Mouse (Mus musculus) CD8-positive naive resting alpha-beta T cell, adult 57 days (primary cell): ENCODE results near the gene Olfr1153. TPM values are rescaled to one million over a fixed set of nuclear protein-coding genes. Genes with fewer than 3 reads are reported as not detected.

ENCODE experiments used
- total RNA-seq: library from RNA; stranded (reverse); gene quantifications from one replicate; pipeline ENCODE4 v1.2.4, GENCODE M21; 2023

Gene Olfr1153
- total RNA-seq: not detected

GRCm38 (mm10) chr2:87894662-87895061 lies at the start of gene Olfr1153:
Gene Olfr1153 (plus strand): TSS chr2:87894962.

GRCm38 (mm10) chr2:87855562-87855961 lies 39.2 kb upstream of the Olfr1153 start, which contains the start of gene Olfr1151:
Gene Olfr1151 (plus strand): TSS chr2:87855862.

GRCm38 (mm10) chr2:87866192-87866591 lies 28.6 kb upstream of the Olfr1153 start, which contains the start of gene Olfr1152:
Gene Olfr1152 (plus strand): TSS chr2:87866492.

GRCm38 (mm10) chr2:87905066-87905465 lies 10.3 kb downstream of the Olfr1153 start, which contains the start of gene Olfr1154:
Gene Olfr1154 (minus strand): TSS chr2:87905166.

GRCm38 (mm10) chr2:87945037-87945436 lies 50.3 kb downstream of the Olfr1153 start, which contains the start of gene Olfr1155:
Gene Olfr1155 (minus strand): TSS chr2:87945137.

Other genes with a start within 250 kb of the Olfr1153 start
- gene Olfr1133, start 247.6 kb upstream of the Olfr1153 start, total RNA-seq: not detected
- gene Olfr1134, start 236.5 kb upstream of the Olfr1153 start, total RNA-seq: not detected
- gene Olfr1135, start 221.3 kb upstream of the Olfr1153 start, total RNA-seq: not detected
- gene Olfr1136, start 201.0 kb upstream of the Olfr1153 start, total RNA-seq: not detected
- gene Olfr1137, start 181.8 kb upstream of the Olfr1153 start, total RNA-seq: not detected
- not detected for gene Olfr1138, start 155.0 kb upstream of the Olfr1153 start, total RNA-seq
- not detected for gene Olfr1140, start 151.2 kb upstream of the Olfr1153 start, total RNA-seq
- not detected for gene Olfr1141, start 141.0 kb upstream of the Olfr1153 start, total RNA-seq
- gene Olfr152, start 115.5 kb upstream of the Olfr1153 start, total RNA-seq: not detected
- gene Olfr1143, start 94.4 kb upstream of the Olfr1153 start, total RNA-seq: not detected
- gene Olfr1145, start 85.1 kb upstream of the Olfr1153 start, total RNA-seq: not detected
- not detected for gene Olfr1148, start 64.4 kb upstream of the Olfr1153 start, total RNA-seq
- gene Olfr1150-ps1, start 51.0 kb upstream of the Olfr1153 start, total RNA-seq: not detected
- gene Olfr1151, start 39.1 kb upstream of the Olfr1153 start, total RNA-seq: not detected
- not detected for gene Olfr1152, start 28.5 kb upstream of the Olfr1153 start, total RNA-seq
- gene Olfr1154, start 10.2 kb downstream of the Olfr1153 start, total RNA-seq: not detected
- not detected for gene Olfr1155, start 50.2 kb downstream of the Olfr1153 start, total RNA-seq
- not detected for gene Olfr1156, start 58.1 kb downstream of the Olfr1153 start, total RNA-seq
- not detected for gene Olfr1157, start 73.3 kb downstream of the Olfr1153 start, total RNA-seq
- gene Olfr74, start 79.7 kb downstream of the Olfr1153 start, total RNA-seq: not detected
- not detected for gene Olfr1158, start 95.2 kb downstream of the Olfr1153 start, total RNA-seq
- gene Olfr1160, start 113.3 kb downstream of the Olfr1153 start, total RNA-seq: not detected
- gene Olfr1161, start 127.8 kb downstream of the Olfr1153 start, total RNA-seq: not detected
- gene Olfr73, start 142.7 kb downstream of the Olfr1153 start, total RNA-seq: not detected
- gene Olfr1162, start 156.2 kb downstream of the Olfr1153 start, total RNA-seq: not detected
- not detected for gene Olfr1163, start 176.9 kb downstream of the Olfr1153 start, total RNA-seq
- not detected for gene Olfr1164, start 199.0 kb downstream of the Olfr1153 start, total RNA-seq
- not detected for gene Olfr1166, start 233.3 kb downstream of the Olfr1153 start, total RNA-seq